Mouse (Mus musculus) layer of hippocampus, postnatal 25 days (tissue): Measurements from ENCODE around the gene Edem2. TPM values are rescaled to one million over a fixed set of nuclear protein-coding genes. Genes with fewer than 3 reads are reported as not detected.

ENCODE experiments used
- DNase-seq, 2 experiments: peaks; one replicate each; pipeline ENCODE4 v3.0.0; 2022; ENCODE audit warnings: mixed read lengths in 2 of 2, low spot score in 1 of 2; ENCODE audit errors: extremely low spot score in 1 of 2
- total RNA-seq, 2 experiments: library from RNA; stranded (reverse); gene quantifications; 2 replicates each; pipeline ENCODE4 v1.2.3; 2021

The Edem2 gene
- total RNA-seq: 10 to 100 TPM; 19.8 to 22.9 TPM

GRCm38 (mm10) chr2:155729158-155729645 is at the start of gene Edem2:
TSS of gene Edem2 (minus strand) at chr2:155729475.
- peak; percentile 66 to 84 for DNase-seq

DNA sequence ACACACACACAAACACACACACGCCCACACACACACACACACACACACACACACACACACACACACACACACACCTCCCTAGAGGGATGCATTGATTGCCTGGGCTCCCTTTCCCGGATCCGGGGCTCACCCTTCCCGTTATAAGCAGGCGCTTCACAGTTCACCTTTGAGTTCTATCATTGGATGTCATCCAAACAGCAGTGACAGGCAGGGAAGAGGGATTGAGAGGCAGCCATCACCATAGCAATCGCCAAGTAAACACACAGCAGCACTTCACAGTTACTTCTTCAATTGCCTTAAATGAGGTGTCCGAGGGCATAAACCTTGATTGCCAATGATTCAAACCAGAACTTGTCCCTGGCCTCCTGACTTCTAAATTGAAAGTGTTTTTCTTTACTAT is 49.8 kb upstream of the Edem2 start:
- no peak for DNase-seq

- no peak for DNase-seq
Observed at GRCm38 (mm10) chr2:155778004-155778403, 48.7 kb upstream of the Edem2 start.

GRCm38 (mm10) chr2:155777688-155777985 is 48.4 kb upstream of the Edem2 start:
- no peak for DNase-seq

- no peak for DNase-seq
Observed at GRCm38 (mm10) chr2:155776824-155777687, 47.8 kb upstream of the Edem2 start.

GRCm38 (mm10) chr2:155775685-155776263 is 46.5 kb upstream of the Edem2 start:
- DNase-seq: peak; percentile 43 to 46

DNA sequence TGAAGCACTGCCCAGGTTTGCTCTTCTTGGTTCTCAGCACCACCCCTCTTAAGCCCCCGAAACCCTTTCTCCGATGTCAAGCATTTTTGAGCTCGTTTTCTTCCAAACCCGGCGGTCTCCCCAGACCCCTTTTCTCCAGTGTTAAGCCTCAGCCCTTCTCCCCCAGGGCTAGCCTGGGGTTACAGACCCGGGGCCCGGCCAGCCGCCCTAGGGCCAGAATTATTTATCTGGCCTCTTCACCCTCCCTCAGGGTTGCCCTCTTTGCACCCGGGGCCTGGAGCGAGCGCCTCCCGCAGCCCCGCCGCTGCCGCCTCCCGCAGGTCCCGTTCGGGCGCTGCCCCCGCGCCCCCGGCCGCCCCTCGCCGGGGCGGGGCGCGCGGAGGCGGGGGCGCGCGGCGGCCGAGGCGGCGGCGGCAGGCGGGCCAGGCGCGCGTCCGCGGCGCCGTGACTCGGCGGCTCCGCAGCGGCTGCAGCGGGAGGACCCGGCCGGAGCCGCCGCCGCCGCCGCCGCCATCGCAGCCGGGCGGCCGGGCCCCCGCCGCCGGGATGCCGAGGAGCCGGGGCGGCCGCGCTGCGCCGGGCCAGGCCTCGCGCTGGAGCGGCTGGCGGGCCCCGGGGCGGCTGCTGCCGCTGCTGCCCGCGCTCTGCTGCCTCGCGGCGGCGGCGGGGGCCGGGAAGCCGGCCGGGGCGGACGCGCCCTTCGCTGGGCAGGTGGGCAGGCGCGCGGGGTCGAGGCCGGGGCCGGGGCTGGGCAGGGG is 45.8 kb upstream of the Edem2 start, which contains the start of gene Mmp24:
Gene Mmp24 (plus strand): TSS at position 416 of the 758 bp plus-strand sequence.
- no peak for DNase-seq

DNA sequence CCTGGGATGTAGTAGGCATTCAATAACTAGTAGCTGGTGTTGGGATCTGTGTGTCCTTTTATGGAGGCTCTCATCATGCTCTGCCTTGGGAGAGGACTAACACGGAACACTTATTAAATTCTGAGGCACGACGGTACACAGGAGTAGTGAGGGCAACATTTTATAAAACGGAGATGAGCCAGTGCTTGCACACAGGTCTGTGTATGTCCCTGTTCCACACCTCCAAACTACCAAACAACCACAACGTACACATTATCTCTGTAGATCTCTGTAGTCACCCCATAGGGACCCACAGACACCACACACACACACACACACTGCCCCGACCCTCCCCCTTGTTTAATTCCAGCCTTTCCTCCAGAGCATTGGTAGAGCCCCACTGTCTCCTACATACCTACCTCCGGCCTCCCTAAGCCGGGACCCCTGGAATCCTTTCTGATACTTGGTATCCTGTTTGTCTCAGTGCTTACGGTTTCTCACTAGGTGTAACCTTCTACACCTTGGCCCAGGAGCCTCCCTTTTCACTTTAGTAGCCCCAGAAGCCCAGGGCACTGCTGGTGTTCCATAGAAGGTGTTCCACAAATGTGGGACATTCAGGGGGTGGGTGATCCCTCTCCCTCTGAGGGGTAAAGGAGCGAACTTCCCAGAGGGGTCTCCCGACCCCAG is 45.1 kb upstream of the Edem2 start:
- DNase-seq: no peak

DNA sequence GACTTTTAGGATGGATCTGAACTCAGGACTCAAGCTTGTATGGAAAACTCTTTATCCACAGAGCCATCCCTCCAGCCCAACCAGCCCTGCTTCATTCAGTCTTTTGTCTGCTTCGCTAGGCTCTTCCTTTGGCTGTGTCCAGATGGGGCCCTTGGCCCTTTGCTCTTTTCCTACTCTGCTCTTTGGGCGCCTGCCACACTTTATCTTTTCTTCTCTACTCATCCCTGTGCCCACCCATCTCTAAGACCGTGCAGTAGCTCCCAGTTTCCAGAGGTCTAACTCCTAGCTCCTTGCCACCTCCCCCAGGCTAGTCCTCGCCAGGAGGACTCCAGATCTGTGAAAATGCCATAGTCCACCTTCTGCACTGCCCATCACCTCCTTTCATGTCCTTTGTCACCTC is 44.4 kb upstream of the Edem2 start:
- DNase-seq: no peak

DNA sequence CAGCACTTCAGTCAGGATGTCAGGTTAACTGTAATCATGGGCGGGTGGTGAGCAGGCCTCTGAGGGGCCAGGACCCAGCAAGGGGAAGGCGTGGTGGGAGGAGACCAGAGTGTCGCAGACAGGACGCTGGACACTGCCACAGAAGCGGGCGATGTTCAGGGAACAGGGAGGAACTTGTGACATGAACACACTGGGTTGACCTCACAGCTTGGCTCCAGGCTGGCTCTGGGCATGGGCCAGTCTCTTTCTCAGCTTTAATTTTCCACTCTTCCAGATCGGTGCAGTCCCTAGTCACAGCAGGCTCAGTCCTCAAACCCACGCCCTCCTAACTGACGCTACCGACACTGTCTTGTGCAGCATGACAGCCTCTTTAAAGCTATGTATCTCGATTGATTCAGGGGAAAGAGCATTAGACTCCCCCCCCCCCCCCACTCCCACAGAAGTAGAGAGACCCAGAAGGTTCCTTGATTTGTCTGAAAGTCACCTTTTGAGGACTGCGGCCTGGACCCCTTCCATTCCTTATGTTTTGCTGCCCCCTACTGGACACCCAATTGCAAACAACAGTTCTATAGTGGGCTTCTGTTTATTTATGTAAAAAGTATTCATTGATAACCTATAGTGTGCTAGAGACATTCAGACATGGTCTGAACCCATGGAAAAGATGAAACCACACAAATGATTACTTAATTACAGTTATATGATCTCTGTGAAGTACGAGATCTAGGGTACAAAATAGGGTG is 35.6 kb upstream of the Edem2 start:
- DNase-seq: peak; percentile 52 to 87

DNA sequence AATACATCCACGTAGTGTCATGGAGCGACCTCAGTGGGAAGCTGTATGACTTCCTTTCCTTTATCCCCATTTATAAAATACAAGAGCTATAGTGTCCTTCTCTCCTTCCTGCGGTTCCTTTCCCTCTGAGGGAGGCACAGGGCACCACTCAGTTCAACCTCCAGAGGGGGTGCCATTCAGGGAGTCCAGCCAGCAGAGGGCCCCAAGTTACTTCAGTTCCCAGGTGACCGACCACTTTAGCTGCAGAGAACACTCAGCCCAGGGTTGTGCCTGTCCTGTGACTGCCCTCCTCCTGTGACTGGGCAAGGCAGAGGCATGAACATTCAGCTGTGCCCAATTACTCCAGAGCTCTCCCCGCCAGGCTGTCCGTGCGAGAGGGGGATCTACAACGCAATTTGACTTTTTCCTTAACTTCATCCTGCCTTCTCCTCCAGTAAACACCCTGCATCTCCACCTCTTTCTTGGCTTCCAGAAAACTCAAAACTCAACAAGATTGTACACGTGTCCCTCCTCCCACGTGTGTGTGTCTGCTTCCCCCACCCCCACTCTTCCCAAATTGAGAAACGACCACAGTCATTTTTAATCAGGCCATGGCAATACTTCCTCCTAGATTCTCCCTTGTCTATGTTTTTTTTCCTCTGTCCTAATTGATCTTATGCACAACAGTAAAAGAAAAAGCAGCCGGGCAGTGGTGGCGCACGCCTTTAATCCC is 27.7 kb upstream of the Edem2 start:
- DNase-seq: no peak

DNA sequence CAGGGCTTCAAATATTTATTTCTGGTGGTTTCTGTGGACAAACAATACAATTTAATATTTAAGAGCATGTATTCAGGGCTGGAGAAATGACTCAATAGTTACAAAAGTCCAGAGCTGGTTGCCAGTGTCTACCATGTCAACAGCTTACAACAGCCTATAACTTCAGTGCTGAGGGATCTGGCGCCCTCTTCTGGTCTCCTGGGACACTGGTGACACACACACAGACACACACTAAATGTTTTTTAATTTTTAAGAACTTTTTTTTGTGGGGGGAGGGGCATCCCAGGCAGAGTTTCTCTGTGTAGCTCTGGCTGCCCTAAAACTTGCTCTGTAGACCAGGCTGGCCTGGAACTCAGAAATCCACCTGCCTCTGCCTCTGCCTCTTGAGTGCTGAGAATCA is 26.5 kb upstream of the Edem2 start:
- DNase-seq: peak in 1 of 2 experiments; percentile 49

- no peak for DNase-seq
Observed at GRCm38 (mm10) chr2:155751014-155751786, 21.9 kb upstream of the Edem2 start, which contains the start of gene Procr. TSS of gene Procr (plus strand) at chr2:155751117.

DNA sequence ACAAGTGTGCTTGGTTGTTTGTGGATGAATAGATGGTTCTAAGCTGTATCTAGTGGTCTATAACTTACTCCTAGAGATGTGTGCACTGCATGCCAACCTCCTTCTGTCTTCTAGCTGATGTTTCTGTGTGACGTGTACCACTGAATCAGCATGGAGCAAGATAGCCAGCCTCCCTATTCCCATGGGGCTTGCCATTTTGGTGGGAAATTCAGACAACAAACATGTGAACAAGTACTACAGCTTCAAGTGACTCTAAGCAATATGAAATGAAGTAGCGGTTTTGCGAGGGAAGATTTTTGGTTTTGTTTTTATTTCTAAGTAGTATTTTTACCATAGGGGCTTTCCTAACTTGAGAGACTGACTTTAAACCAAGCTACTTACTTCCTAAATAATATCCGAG is 20.1 kb upstream of the Edem2 start:
- DNase-seq: no peak

- no peak for DNase-seq
Observed at GRCm38 (mm10) chr2:155745487-155745886, 16.2 kb upstream of the Edem2 start.

DNA sequence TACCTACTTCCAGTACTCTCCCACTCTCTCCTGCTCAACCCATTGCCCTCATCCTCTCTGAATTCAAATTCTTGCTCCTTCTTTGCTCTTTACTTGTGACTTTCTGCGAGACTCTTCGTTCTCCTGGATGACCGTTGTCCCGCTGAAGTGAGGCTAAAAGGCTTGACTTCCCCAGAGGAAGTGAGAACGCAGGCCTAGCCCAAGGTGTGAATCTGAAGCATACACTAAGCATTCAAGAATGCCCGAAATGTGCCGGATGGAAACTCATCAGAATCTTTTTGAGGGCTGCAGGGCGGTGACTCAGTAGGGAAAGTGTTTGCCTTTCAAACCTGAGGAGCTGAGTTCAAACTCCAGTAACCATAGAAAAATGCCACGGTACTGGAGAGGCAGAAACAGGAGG is 14.1 kb upstream of the Edem2 start:
- no peak for DNase-seq

DNA sequence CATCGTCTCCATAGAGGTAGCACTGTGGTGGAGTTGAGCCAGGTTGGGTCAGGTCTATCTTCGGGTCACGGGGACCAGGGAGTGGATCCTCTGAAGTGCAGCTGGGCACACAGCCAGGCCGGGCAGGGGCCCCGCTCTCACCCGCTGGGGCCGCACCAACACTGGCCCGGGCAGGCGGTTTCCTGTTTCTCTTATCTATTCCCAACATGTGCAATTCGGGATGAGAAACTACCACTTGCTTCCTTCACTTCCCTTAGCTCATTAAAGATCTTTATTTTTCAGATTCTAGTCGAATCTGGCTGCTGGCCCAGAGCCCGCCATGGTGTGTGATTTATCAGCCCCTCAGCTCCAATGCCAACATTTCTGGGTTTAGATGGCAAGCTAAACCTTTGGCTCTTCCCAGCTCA is 13.7 kb upstream of the Edem2 start:
- no peak for DNase-seq

- DNase-seq: no peak
Observed at GRCm38 (mm10) chr2:155742211-155742610, 12.9 kb upstream of the Edem2 start.

DNA sequence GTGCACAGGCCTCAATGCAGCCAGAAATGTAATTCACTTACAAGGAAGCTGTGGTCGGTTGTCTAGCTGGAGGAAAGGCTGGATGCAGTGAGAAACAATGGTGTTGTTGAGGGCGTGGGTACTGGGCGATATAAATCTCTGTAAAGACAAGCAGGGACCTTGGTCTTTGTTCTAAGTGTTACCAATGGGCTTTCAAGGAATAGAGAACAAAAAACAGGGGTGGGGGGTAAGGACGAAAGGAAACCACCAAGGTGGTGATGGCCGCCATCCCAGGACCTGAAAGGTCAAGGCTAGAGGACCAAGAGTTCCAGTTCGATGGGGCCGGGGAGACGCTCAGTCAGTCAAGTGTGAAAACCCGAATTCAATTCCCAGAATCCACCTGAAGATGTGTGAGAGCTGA is 8.5 kb upstream of the Edem2 start:
- DNase-seq: no peak
